Mouse (Mus musculus): ENCODE data around the gene Hist2h2ab.
"Not testable (repeated sequence)": the region's sequence is repeated elsewhere in the genome, so short reads cannot be mapped to it uniquely, and the experiment has no call there.

Hist2h2ab gene

GRCm38 (mm10) chr3:96219661-96220130 is at the start of gene Hist2h2ab, which contains the start of gene Bola1:
Gene Hist2h2ab, plus strand, starts transcription at chr3:96219865.
Gene Bola1, minus strand, starts transcription at chr3:96219709.
- in situ Hi-C loops (cut with MboI, MseI) = no loop called here

DNA sequence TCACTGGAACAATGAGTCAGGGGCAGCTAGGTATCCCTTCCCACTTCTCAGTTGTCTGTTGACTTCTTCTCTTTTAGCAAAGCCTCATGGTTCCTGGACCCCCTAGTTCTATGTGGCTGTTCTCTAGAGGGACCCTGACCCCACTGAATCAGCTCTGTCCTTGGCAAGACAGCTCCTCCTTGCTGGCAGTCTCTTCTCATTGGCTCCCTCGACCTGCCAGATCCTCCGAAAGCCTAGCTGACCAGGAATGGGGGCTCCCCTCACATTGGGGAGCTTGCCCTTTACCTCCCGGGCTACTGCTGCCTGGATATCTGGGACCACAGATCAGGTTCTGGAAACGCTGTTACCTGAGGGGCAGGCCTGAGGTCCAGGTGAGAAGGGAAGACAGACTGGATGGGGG is 49.4 kb upstream of the Hist2h2ab start:
- in situ Hi-C loops (cut with MboI, MseI) = no loop called here

GRCm38 (mm10) chr3:96170976-96171545 is 48.6 kb upstream of the Hist2h2ab start:
- in situ Hi-C loops (cut with MboI, MseI) = no loop called here

DNA sequence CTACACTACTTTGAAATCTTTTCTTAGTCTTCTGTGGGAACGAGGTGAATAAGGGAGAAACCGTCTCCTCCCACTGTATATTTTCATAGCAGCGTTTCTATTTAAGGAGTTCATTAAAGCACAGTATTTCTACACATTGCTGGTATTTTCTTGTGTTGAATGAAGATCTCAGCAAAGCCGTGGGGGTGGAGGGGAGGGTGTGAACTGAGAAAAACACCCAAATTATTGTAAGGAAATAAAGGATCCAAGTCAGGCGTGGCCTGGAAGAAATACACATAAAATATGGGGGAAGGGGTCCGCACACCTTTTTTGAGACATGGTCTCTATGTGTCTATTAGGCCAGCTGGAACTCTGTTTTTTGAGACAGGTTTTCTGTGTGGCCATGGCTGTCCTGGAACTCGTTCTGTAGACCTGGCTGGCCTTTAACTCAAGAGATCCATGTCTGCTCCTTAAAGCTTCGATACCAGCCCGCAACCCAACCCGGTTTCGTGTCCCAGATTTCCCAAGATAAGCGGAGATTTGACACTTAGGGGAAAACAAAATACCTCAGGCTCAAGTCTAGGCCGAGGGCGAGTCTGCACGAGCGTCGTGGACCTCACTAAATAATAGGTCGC is 48.0 kb upstream of the Hist2h2ab start:
- in situ Hi-C loops (cut with MboI, MseI) = no loop called here

GRCm38 (mm10) chr3:96172197-96173178 is 47.2 kb upstream of the Hist2h2ab start, which contains the start of gene Sf3b4:
Gene Sf3b4, plus strand, starts transcription at chr3:96172332.
- in situ Hi-C loops (cut with MboI, MseI) = no loop called here

GRCm38 (mm10) chr3:96173185-96173584 is 46.5 kb upstream of the Hist2h2ab start:
- in situ Hi-C loops (cut with MboI, MseI) = no loop called here

DNA sequence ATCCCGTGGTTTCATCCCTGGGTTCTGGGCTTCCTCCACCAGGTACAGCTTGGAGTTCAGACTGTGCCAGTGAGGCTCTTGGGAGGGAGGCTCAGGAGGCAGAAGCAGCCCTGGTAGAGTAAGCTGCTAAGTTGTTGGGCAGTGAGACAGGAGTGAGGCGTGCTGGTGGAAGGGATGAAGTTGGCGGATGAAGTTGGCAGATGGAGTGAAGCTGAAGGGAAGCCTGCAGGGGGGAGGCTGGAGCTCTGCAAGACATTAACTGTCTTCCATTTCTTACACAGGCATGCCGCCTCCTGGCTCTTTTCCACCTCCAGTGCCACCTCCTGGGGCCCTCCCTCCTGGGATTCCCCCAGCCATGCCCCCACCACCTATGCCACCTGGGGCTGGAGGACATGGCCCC is 45.6 kb upstream of the Hist2h2ab start:
- in situ Hi-C loops (cut with MboI, MseI) = not testable (repeated sequence)

GRCm38 (mm10) chr3:96175251-96175650 is 44.4 kb upstream of the Hist2h2ab start:
- in situ Hi-C loops (cut with MboI, MseI) = loop anchor here (5.0 kb wide), 1 partner anchor 57 kb away; no protein-coding TSS in a partner anchor

DNA sequence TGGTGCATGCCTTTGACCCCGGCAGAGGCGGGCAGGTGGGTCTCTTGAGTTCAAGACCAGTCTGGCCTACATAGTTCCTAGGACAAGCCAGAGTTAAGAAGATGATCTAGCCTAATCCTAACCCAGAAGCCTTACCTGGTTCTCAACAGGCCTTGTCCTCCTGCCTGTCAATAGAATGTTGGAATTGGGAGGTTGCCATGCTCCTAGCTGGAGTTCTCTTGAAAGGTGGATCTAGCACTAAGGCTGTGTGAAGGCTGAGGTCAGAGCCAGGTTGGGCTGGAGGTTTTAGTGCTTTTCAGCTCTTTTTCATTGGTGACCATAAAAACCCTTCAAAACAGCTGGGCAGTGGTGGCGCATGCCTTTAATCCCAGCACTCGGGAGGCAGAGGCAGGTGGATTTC is 41.2 kb upstream of the Hist2h2ab start:
- in situ Hi-C loops (cut with MboI, MseI) = loop anchor here (5.0 kb wide), 1 partner anchor 54 kb away; no protein-coding TSS in a partner anchor

DNA sequence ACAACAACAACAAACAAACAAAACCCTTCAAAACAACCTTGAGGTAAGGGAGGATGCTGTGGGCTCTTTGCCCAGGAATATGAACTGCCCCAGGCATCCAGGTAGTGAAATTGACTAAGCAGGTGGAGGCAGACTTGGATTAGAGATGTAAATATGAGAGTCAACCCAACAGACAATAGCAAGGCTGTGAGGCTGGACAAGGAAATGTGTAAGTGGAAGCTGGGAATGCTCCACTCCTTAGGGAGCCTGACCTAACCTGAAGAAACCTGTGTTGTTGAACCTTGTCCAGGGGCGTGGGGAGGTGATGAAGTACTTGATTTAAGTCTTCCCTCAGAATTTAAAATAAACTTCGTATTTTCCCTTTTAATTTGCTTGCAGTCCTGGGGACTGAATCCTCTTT is 40.8 kb upstream of the Hist2h2ab start:
- in situ Hi-C loops (cut with MboI, MseI) = loop anchor here (5.0 kb wide), 1 partner anchor 53 kb away; no protein-coding TSS in a partner anchor

- in situ Hi-C loops (cut with MboI, MseI) = loop anchor here (5.0 kb wide), 1 partner anchor 53 kb away; no protein-coding TSS in a partner anchor
Observed at GRCm38 (mm10) chr3:96179531-96179930, 40.1 kb upstream of the Hist2h2ab start.

DNA sequence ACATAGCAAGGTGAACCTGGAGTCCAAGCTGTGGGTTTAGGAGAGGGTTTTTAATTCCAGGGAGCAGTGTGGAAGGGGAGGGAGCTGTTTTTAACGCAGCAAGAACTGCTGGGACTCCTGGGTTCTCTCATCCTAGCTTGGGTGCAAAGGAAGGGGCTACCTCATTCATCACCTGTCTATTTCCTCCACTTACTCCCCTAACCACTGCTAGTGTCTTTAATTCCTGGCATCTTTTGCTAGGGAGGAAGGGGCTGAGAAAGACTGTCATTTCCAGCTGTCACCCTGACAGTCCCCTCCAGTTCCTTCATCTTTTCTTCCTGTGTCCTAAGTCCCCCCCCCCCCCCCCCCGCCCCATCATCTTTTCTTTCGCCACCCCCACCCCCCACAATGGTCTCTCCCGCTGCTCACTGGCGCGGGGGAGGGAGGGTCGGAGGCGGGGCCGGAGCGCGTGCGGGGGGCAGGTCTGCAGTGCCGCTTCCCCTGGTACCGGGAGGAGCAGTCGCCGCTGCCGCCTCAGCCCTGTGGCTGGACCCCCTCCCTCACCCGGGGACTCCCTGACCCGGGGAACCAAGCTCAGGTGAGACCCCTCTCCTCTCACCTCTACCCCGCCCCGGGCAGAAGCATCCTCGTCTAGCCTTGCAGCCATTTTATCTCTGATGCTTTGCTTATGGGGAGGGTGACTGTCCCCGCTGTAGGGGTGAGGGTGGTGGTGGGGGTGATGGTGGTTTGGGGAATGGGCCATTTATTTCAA is 38.8 kb upstream of the Hist2h2ab start, which contains the start of gene Sv2a:
Gene Sv2a (plus strand): TSS at position 425 of the 751 bp plus-strand sequence.
- in situ Hi-C loops (cut with MboI, MseI) = no loop called here

- in situ Hi-C loops (cut with MboI, MseI) = no loop called here
Observed at GRCm38 (mm10) chr3:96181510-96182381, 37.9 kb upstream of the Hist2h2ab start.

- in situ Hi-C loops (cut with MboI, MseI) = no loop called here
Observed at GRCm38 (mm10) chr3:96182382-96182776, 37.3 kb upstream of the Hist2h2ab start.

DNA sequence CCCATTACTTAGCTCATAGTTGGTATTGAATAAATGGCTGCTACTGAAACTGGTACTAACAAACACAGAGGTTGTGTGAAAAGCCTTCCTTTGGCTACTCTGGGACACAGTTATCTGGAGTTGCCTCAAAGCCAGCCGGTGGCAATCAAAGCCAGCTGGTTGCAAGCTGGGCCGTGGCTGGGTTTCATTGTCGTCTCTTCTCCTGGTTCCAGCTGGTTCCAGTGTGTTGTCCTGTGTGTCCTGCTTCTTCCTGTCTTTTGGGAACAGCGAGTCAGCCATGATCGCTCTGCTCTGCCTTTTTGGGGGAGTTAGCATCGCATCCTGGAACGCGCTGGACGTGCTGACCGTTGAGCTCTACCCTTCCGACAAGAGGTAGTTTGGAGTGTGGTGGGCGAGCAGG is 26.7 kb upstream of the Hist2h2ab start:
- in situ Hi-C loops (cut with MboI, MseI) = no loop called here

DNA sequence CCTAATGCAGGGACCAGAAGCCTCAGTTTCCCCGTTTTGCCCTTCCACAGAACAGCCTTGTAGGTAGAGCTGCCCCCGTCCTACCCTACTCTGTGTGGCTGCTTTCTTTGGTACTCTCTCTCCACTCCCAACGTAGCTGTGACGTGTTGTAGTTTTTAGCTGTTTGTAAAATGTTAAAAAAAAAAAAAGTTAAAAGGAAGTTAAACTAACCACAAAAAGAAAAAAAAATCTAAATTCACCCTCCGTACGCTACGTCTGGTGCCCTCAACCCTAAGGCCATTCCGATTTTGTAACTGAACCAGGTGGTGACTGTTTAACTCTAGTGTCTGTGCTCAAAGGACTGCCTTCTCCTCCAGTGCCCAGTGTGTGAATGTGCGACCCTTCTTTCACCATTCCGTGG is 24.7 kb upstream of the Hist2h2ab start:
- in situ Hi-C loops (cut with MboI, MseI) = no loop called here

- in situ Hi-C loops (cut with MboI, MseI) = no loop called here
Observed at GRCm38 (mm10) chr3:96195616-96196313, 23.9 kb upstream of the Hist2h2ab start.

DNA sequence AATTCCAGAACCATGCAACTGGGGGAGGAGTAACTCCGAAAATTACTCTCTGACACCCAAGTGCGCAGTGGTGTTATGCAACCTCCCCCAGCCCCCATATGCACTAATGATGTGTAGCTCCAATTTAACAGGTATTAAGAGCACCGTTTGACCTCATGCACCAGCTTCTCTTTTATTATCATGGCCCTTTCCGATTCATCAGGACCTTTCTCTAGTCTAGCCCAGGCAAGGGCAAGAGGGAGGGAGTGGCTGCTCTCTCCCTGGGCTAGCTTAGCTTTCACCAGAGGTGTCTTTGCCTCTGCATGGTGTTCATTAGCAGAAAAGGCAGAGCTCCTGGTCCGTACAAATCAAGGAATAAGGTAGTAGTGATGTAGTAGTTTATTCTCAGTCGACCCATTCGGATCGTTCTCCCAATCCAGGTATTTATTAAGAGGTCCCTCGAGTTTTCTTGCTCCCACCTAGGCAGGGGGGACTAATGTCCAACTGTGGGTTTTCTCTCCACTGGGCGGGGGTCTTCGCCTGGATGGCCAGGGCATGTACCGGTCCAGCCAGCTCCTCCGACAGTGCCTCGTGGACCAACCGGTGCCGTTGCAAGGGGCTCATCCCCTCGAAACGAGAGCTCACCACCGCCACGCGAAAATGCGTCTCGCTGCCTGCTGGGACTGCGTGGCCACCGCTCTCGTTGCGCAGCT is 23.1 kb upstream of the Hist2h2ab start:
- in situ Hi-C loops (cut with MboI, MseI) = no loop called here
